Mouse (Mus musculus) T-cell, adult 2 months (primary cell): ENCODE measurements at regions not wholly inside any gene's neighbourhood (a gene's known extent, or its start where the extent isn't known, plus 50 kb on each side); places are given as distances from the start of the nearest gene placed in this dataset.

Source experiments
- DNase-seq: peaks from one replicate; pipeline ENCODE4 v3.0.0; 2022; ENCODE audit warnings: low spot score

- DNase-seq, result no peak
Observed at GRCm38 (mm10) chr6:31165011-31165410, 206.1 kb upstream of the Klf14 start.

- no peak for DNase-seq
Observed at GRCm38 (mm10) chr6:31166347-31166746, 207.5 kb upstream of the Klf14 start.

DNA sequence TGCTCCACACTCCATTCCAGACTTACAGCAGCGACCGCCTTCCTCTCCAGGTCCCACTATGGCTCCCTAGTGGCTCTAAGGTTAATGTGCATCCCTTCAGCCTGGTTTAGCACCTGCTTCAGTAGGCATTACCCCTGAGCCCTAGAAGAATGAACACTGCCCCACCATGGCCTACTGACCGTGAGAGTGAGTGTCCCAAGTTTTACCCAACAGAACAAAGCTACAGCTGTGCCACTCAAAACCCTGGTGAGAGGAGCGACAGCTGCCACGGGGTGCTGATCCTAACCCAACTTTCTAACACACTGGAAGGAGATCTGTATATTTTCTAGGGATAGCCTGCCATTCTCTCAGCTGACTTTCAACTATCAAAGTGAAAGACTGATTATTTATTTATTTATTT, 208.9 kb upstream of the Klf14 start:
- no peak for DNase-seq

DNA sequence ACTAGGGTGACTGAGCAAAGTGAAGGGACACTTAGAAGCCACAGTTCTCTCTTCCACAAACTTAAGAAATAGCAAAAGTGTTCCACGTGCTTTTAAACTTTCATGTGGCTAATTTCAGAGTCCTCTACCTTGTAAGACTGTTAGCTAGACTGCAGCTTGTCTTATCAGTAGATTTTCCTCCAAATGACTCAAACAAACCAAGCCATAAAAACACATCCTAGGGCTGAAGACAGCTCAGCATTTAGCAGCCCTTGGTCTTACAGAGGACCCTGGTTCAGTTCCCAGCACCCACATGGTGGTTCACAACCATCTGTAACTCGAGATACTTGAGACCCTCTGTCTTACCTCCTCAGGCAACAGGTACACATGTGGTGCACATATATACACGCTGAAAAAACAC, 209.9 kb upstream of the Klf14 start:
- no peak for DNase-seq

- DNase-seq, result no peak
Observed at GRCm38 (mm10) chr6:31169343-31169742, 210.5 kb upstream of the Klf14 start.

- no peak for DNase-seq
Observed at GRCm38 (mm10) chr6:31169868-31170600, 211.2 kb upstream of the Klf14 start.

DNA sequence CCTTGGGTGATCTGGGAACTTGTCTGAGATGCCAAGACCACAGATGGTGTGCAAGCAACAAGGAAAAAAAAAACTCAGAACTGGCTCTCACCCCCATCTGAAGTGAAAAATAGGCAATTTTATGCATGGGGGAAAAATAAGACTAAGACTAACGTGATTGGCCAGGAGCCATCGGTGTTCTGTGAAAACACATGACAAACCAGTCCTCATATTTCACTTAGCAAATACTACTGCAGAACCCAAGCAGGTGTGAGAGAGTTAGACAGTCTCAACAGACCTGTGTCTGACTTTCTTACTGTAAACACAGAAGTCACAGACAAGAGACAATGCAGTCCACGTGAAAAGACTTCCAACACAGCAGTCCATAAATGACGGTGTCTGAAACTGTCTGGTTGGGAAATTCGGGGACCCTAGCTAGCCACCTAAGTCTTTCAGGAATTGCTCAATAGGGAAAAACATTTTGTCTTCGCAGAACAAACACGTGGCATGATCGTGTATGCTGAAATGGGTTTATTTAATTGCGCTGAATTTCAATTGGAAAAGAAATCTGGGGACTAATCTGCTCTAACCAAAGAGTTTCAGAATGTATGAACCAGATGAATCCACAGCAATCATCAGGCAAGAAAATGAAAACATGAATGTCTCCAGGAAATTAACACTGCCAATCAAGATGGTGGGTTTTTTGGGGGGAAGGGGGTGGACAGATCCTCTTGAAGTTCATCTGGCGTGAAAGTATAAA, 213.1 kb upstream of the Klf14 start:
- DNase-seq, result no peak

GRCm38 (mm10) chr6:31175769-31176168, 216.9 kb upstream of the Klf14 start:
- DNase-seq, result no peak

- DNase-seq, result peak; percentile 60
Observed at GRCm38 (mm10) chr6:31176368-31176767, 217.5 kb upstream of the Klf14 start.

DNA sequence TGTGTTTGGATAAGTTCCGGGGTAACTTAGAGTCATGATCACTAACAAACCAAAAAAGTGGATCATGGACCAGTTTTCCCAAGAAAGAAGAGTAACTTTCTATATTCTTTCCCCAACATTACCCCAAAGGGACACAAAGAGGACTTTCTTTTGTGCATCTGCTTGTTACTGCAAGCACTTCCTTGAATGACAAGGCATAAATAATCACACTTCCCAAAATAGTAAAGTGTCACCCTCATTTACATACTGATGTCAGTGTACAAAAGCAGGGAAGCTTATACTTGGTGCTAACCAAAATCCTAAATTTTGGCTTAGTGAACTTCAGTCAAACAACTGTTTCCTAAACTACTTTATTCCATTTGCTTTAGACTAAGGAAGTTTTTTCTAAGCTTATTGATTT, 218.0 kb upstream of the Klf14 start:
- no peak for DNase-seq

DNA sequence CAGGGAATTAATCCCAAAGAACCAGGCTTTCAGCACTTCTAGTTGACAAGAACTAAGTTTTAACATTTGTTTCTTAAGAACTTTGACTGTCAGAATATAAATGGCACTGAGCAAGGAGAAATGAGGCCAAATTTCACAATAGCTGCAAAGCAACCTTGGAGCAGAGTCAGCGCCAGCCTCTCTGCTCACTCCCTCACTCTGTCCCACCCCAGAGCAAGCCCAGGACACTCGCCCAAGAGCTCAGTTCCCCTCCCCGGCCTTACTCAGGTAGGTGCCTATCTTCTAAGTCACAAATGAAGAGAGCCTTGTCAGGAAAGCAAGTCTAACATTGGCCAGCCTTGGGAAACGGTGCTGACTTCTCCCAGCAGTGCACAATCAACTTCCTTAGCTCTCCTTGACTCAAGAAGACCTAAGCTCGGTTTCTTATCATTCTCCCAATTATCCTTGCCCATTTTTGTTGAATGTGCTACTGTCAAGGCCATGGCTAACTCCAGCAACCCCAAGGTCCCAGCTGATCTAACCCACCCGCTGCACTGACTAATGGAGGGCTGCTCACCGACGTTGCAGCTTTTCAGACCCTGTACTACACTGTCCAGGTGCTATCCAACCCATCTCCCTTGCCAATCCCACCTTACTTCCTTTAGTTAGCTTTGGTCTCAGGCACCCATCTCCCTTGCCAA, 219.5 kb upstream of the Klf14 start:
- DNase-seq, result no peak

DNA sequence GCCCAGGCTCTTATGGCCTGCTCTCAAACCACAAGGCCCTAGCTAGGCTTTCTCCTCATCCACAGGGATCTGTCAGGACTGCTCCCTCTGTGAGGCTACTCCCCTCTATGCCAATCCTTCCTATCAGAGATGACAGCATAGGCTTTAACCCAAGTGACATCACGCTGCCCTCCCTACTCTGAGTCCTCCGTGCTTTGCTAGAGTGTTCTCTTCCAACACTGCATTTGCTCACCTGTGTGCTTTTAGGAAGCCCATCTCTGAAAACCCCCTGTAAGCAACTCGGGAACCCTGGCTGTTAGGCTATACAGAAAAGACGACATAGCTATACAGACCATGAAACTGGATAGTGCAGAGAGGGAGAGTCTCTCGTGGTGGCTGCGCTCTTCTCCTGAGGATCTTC, 216.3 kb upstream of the Mkln1 start:
- DNase-seq, result no peak

- DNase-seq, result no peak
Observed at GRCm38 (mm10) chr6:31183127-31183526, 215.4 kb upstream of the Mkln1 start.

GRCm38 (mm10) chr6:31184554-31184953, 214.0 kb upstream of the Mkln1 start:
- peak; percentile 75 for DNase-seq

DNA sequence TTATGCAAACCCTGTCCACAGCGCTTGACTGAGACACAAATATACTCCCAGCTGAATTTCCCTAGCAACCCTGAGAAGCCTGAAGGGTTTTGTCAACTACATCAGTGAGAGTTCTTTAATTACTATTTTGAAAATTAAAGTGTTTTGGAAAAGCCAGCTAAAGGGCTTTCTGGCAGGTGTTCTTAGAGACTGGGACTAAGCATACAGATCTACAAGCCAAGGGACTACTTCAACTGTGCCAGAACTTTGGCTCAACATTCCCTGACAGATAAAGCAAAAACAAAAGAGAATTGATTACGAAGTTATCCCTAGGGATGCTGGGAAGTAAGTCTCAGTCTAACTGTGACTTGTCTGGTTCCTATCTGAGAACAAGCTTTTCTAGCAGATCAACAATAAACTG, 213.4 kb upstream of the Mkln1 start:
- no peak for DNase-seq

- no peak for DNase-seq
Observed at GRCm38 (mm10) chr6:31188066-31188465, 210.5 kb upstream of the Mkln1 start.

GRCm38 (mm10) chr6:31189060-31189459, 209.5 kb upstream of the Mkln1 start:
- peak; percentile 71 for DNase-seq

DNA sequence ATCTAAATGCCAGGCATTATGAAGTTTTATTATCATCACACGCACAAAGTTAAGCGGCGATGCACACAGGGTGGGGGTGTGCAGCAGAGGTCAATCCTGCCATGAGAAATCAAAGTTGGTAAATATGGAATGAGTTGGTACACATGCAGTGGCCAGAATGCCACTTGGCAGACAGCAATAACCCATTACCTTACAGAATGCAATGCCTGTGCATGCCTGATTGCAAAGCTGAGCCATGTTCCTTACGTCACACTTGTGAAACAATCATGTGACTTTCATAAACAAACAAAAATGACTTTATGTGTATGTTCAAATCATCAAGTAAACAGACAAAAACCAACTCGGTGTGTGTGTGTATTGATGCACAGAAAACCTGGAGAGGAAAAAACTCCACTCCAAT, 208.5 kb upstream of the Mkln1 start:
- DNase-seq, result no peak

DNA sequence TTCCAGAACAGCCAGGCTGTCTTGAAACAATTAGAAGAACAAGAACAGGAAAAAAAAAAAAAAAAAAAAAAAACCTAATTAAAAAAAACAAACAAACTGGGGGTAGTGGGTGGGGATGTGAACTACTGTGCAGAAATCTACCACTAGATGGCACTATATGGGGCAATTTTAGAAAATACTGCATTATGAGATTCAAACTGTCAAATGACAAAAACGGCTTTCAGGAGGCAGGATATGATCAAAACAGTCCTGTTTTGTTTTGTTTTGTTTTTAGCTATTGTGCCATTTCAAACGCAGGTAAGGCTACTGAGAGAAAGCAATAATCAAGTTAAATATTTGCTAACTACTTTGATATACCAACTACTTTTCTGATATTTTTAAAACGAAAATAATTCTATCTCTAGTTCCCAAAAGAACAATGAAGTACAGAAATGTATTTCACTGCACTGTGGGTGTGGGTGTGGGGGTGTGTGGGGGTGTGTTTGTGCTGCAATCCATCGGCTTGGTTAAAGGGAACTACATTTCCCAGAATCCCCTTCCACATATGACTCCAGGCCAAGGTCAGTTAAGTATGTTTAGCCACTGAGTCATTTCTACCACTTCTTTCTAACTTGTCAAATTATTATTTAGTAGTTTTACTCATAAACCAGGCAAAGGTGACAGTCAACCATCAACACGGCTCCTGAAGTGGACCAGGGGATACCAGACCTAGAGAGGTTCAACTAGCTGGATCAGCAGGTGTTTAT, 207.7 kb upstream of the Mkln1 start:
- DNase-seq, result peak; percentile 56

GRCm38 (mm10) chr6:31191577-31191976, 207.0 kb upstream of the Mkln1 start:
- peak; percentile 75 for DNase-seq

DNA sequence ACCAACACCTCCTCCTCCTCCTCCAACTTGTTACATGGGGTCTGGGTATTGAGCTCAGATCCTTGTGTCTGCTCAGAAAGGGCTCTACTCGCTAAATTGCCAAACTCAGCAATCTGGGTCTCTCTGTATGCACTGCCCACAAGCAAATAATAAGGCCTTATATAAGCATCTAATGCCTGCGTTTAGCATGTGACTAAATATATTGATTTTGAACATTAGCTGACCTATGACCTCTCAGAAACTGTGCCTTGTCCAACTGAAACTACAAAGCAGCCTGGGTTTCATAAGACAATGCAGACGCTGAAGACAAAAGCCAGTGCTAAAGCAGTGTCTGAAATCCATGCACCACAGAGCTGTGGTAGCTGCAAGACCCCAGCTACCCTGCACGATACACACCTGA, 206.3 kb upstream of the Mkln1 start:
- DNase-seq, result no peak

GRCm38 (mm10) chr6:31193202-31193601, 205.3 kb upstream of the Mkln1 start:
- no peak for DNase-seq
